Mouse (Mus musculus) neutrophil, adult 65 days (primary cell): Measurements from ENCODE around the gene Mnat1. TPM values are rescaled to one million over a fixed set of nuclear protein-coding genes. Genes with fewer than 3 reads are reported as not detected.

Experiments
- total RNA-seq: library from RNA; stranded (reverse); gene quantifications from 2 replicates; pipeline ENCODE4 v1.2.4, GENCODE M21; 2023

The Mnat1 gene
- total RNA-seq = 5.6 and 7.4 TPM in 2 replicates

GRCm38 (mm10) chr12:73123093-73124041 lies at the start of gene Mnat1:
TSS of gene Mnat1 (plus strand) at chr12:73123717.

GRCm38 (mm10) chr12:73113196-73113595 lies 10.3 kb upstream of the Mnat1 start, which contains the start of gene Six4:
TSS of gene Six4 (minus strand) at chr12:73113456.

GRCm38 (mm10) chr12:73286287-73287092 lies 163.0 kb downstream of the Mnat1 start, which contains the start of the genes Trmt5 and Slc38a6:
TSS of gene Trmt5 (minus strand) at chr12:73286710.
TSS of gene Slc38a6 (plus strand) at chr12:73286779.

Other genes with a start within 250 kb of the Mnat1 start
- not detected in 2 replicates for gene Six6, start 183.8 kb upstream of the Mnat1 start, total RNA-seq
- not detected in 2 replicates for gene 4930447C04Rik, start 182.9 kb upstream of the Mnat1 start, total RNA-seq
- not detected in 2 replicates for gene Six1, start 69.8 kb upstream of the Mnat1 start, total RNA-seq
- 0.09 TPM in 1 of 2 replicates, not detected in the other for gene Six4, start 10.3 kb upstream of the Mnat1 start, total RNA-seq
- gene Trmt5, start 163.0 kb downstream of the Mnat1 start, total RNA-seq = 4.8 and 7.2 TPM in 2 replicates
- gene Slc38a6, start 163.1 kb downstream of the Mnat1 start, total RNA-seq = 8.4 and 19.3 TPM in 2 replicates